Mouse (Mus musculus) liver, embryonic 14.5 days (tissue): ENCODE results near the gene Chchd3.

Source experiments
- CTCF ChIP-seq: IDR thresholded peaks from 2 replicates; pipeline ENCODE4 v1.5.1; 2016; ENCODE audit warnings: antibody characterized with exemption, low read depth, control low read depth
- EP300 ChIP-seq: IDR thresholded peaks from 2 replicates; pipeline ENCODE4 v1.6.1; 2016; ENCODE audit warnings: antibody characterized with exemption, low read depth

DNA sequence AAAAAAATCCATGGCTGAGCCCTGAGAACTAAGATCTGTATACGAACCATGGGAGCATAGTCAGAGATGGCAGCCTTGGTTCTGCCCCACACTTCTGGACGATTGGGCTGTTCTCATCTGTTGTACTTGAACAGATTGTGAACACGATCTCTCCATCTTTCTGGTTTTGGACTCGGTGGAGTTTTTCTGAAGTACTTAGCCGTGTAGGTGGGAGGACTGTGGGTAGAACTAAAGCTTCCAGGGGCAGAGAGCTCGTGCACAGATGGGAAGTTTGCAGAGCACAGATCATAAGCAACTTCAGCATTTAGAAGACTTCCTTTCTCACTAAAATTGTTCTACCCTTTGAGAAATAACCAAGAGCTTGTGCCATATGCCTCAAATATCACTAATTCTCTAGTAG, 44.6 kb upstream of the Chchd3 start:
- TF ChIP-seq CTCF, result no peak
- TF ChIP-seq EP300, result no peak
